Mouse (Mus musculus): Measurements from ENCODE around the gene Cyb561d1.

- no peak for TF ChIP-seq POLR2A (IDR thresholded peaks at IDR 0.05; ENCODE audit: borderline replicate concordance, extremely low read depth, insufficient read depth, insufficient read length, poor library complexity, severe bottlenecking)
- TF ChIP-seq CTCF (IDR thresholded peaks at IDR 0.05; ENCODE audit: borderline replicate concordance, extremely low read depth, insufficient read depth, insufficient read length): no peak
Observed at GRCm38 (mm10) chr3:108158383-108159037, 42.5 kb downstream of the Cyb561d1 start.

Data from brain, embryonic 14.5 days (tissue).